Mouse (Mus musculus): Measurements from ENCODE around the gene Hoxd3. TPM values are rescaled to one million over a fixed set of nuclear protein-coding genes. Genes with fewer than 3 reads are reported as not detected.

The Hoxd3 gene
- total and polyA plus RNA-seq, 3 experiments = not detected

DNA sequence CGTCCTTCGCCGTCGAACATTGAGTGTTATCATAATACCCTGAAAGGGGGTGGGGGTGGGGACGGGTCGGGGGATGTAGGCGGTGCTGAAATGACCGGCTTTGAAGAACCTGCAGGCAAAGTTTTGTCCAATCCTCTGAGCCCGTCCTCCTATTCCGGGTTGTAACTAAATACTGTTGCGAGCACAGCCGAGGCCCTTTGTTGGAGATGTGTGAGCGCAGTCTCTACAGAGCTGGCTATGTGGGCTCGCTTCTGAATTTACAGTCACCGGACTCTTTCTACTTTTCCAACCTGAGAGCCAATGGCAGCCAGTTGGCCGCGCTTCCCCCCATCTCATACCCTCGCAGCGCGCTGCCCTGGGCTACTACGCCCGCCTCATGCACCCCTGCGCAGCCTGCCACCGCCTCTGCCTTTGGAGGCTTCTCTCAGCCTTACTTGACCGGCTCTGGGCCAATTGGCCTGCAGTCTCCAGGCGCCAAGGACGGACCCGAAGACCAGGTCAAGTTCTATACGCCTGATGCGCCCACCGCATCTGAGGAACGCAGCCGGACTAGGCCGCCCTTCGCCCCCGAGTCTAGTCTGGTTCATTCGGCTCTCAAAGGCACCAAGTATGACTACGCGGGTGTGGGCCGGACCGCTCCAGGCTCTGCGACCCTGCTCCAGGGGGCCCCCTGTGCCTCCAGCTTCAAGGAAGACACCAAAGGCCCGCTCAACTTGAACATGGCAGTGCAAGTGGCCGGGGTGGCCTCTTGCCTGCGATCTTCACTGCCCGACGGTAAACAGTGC lies 36.7 kb upstream of the Hoxd3 start, which contains the start of gene Hoxd12:
TSS of gene Hoxd12 (plus strand) at position 133 of the 785 bp plus-strand sequence.
- Histone ChIP-seq H3K27me3 (ENCODE audit: control insufficient read depth in 1 of 2, insufficient read depth in 2 of 2, low read length in 2 of 2) (peaks cover 2 to 3% of the 10 kb centered on the region in 2 experiments; a peak in 3 of 4 replicates), H3K79me2 (ENCODE audit: control insufficient read depth, insufficient read depth, low read length, poor library complexity) (no peaks in the 10 kb centered on the region), H3K36me3 (ENCODE audit: control insufficient read depth in 1 of 2, insufficient read depth in 2 of 2, low read length in 2 of 2) (no peaks in the 10 kb centered on the region), H3K9me3 (replicated peaks; ENCODE audit: insufficient read depth, low read length) (no peaks in the 10 kb centered on the region), H3K4me3 (ENCODE audit: control insufficient read depth in 1 of 2, insufficient read depth in 1 of 2, low read depth in 2 of 2, low read length in 2 of 2) (no peak within 1 kb of the TSS), H3K27ac (ENCODE audit: control insufficient read depth, low read depth, low read length) (no peak within 1 kb of the TSS), H3K4me1 (ENCODE audit: control insufficient read depth in 1 of 2, insufficient read depth in 2 of 2, low read length in 2 of 2) (no peaks in the 10 kb centered on the region), H3K9ac (ENCODE audit: control insufficient read depth, low read depth, low read length, poor library complexity, severe bottlenecking) (no peak within 1 kb of the TSS)
- TF ChIP-seq NELFE (IDR thresholded peaks at IDR 0.05; ENCODE audit: low read depth, low read length) = no peak
- no peak for TF ChIP-seq ZNF384 (IDR thresholded peaks at IDR 0.05; ENCODE audit: low read depth, low read length)
- no peak for TF ChIP-seq GABPA (IDR thresholded peaks at IDR 0.05; ENCODE audit: low read depth, low read length)
- TF ChIP-seq USF1 (IDR thresholded peaks at IDR 0.05; ENCODE audit: low read depth, low read length) = no peak
- TF ChIP-seq SMC3 (IDR thresholded peaks at IDR 0.05; ENCODE audit: low read depth, low read length) = no peak
- no peak for TF ChIP-seq ZMIZ1 (IDR thresholded peaks at IDR 0.05; ENCODE audit: low read depth, low read length)
- no peak for TF ChIP-seq TCF12 (IDR thresholded peaks at IDR 0.05; ENCODE audit: low read depth, low read length)
- no peak for TF ChIP-seq USF2 (IDR thresholded peaks at IDR 0.05; ENCODE audit: borderline replicate concordance in 1 of 2, insufficient read depth in 1 of 2, low read depth in 1 of 2, low read length in 2 of 2)
- no peak for TF ChIP-seq RAD21 (IDR thresholded peaks at IDR 0.05; ENCODE audit: low read depth, low read length)
- no peak for TF ChIP-seq CTCF (IDR thresholded peaks at IDR 0.05 in 2 of 3, conservative IDR thresholded peaks at IDR 0.05 in 1 of 3; ENCODE audit: control insufficient read depth in 1 of 3, insufficient read depth in 1 of 3, low read depth in 2 of 3, low read length in 3 of 3, poor library complexity in 1 of 3, severe bottlenecking in 1 of 3)
- no peak for TF ChIP-seq SIN3A (IDR thresholded peaks at IDR 0.05; ENCODE audit: low read length)
- no peak for TF ChIP-seq TBP (IDR thresholded peaks at IDR 0.05; ENCODE audit: low read depth, low read length)
- no peak for TF ChIP-seq GATA1 (IDR thresholded peaks at IDR 0.05; ENCODE audit: low read depth, low read length)
- no peak for TF ChIP-seq POLR2AphosphoS2 (IDR thresholded peaks at IDR 0.05; ENCODE audit: low read length)
- TF ChIP-seq ETS1 (IDR thresholded peaks at IDR 0.05; ENCODE audit: low read depth, low read length) = no peak
- TF ChIP-seq E2F4 (IDR thresholded peaks at IDR 0.05; ENCODE audit: borderline replicate concordance, low read depth, low read length) = no peak
- TF ChIP-seq NRF1 (IDR thresholded peaks at IDR 0.05; ENCODE audit: insufficient read depth, low read depth, low read length, poor library complexity, severe bottlenecking) = no peak
- TF ChIP-seq KAT2A (conservative IDR thresholded peaks at IDR 0.05; ENCODE audit: low read depth, low read length) = no peak
- DNase-seq (ENCODE audit: low read depth, low spot score) = no peak

DNA sequence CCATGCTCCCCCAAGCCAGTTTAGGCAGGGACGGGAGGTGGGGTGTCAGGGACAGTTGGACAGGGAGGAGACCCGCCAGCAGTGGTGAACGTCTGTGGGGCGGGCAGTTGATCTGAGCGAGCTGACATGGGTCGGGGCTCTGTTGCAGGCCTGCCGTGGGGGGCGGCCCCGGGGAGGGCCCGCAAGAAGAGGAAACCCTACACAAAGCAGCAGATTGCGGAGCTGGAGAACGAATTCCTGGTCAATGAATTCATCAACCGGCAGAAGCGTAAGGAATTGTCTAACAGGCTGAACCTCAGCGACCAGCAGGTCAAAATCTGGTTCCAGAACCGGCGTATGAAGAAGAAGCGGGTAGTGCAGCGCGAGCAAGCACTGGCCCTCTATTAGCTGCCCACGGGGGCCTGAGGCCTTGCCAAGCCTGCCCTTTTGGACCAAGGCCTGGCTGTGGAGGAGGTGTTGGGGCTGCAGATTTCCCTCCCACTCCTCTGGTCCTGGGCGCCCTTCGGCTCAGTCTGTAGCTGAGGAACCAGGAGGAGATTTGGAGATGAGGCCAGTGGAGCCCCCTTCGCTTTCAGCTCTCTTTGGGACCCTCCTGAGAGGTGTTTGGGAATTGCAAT lies 36.0 kb upstream of the Hoxd3 start:
- Histone ChIP-seq H3K4me1 (ENCODE audit: control insufficient read depth in 1 of 2, insufficient read depth in 2 of 2, low read length in 2 of 2) (no peaks in the 10 kb centered on the region), H3K79me2 (ENCODE audit: control insufficient read depth, insufficient read depth, low read length, poor library complexity) (no peaks in the 10 kb centered on the region), H3K4me3 (ENCODE audit: control insufficient read depth in 1 of 2, insufficient read depth in 1 of 2, low read depth in 2 of 2, low read length in 2 of 2) (no peak overlapping the region), H3K27me3 (ENCODE audit: control insufficient read depth in 1 of 2, insufficient read depth in 2 of 2, low read length in 2 of 2) (peaks cover 2 to 3% of the 10 kb centered on the region in 2 experiments; a peak in 3 of 4 replicates), H3K9ac (ENCODE audit: control insufficient read depth, low read depth, low read length, poor library complexity, severe bottlenecking) (no peak overlapping the region), H3K36me3 (ENCODE audit: control insufficient read depth in 1 of 2, insufficient read depth in 2 of 2, low read length in 2 of 2) (no peaks in the 10 kb centered on the region), H3K27ac (ENCODE audit: control insufficient read depth, low read depth, low read length) (no peak overlapping the region), H3K9me3 (replicated peaks; ENCODE audit: insufficient read depth, low read length) (no peaks in the 10 kb centered on the region)
- TF ChIP-seq ZC3H11A (IDR thresholded peaks at IDR 0.05; ENCODE audit: low read depth, low read length) (no peak), HCFC1 (IDR thresholded peaks at IDR 0.05; ENCODE audit: low read depth, low read length) (no peak), EP300 (IDR thresholded peaks at IDR 0.05; ENCODE audit: low read depth in 1 of 2, low read length in 2 of 2) (no peak), ELF1 (IDR thresholded peaks at IDR 0.05; ENCODE audit: low read depth, low read length) (no peak), CHD1 (IDR thresholded peaks at IDR 0.05; ENCODE audit: low read depth, low read length) (no peak), BHLHE40 (IDR thresholded peaks at IDR 0.05; ENCODE audit: borderline replicate concordance, low read depth, low read length) (no peak), TCF12 (IDR thresholded peaks at IDR 0.05; ENCODE audit: low read depth, low read length) (no peak), MAZ (IDR thresholded peaks at IDR 0.05; ENCODE audit: low read depth, low read length) (no peak), SIN3A (IDR thresholded peaks at IDR 0.05; ENCODE audit: low read length) (no peak), GABPA (IDR thresholded peaks at IDR 0.05; ENCODE audit: low read depth, low read length) (no peak), ZMIZ1 (IDR thresholded peaks at IDR 0.05; ENCODE audit: low read depth, low read length) (no peak)
- no peak for DNase-seq (ENCODE audit: low read depth, low spot score)
